Mouse (Mus musculus) erythroblast, embryonic 14.5 days (primary cell): ENCODE measurements around the gene Ankrd65.

Experiments used
- GATA1 ChIP-seq: IDR thresholded peaks from 2 replicates; pipeline ENCODE4 v1.6.1; 2012; ENCODE audit warnings: low read length, inconsistent platforms, mixed read lengths
- TAL1 ChIP-seq: IDR thresholded peaks from 3 replicates; pipeline ENCODE4 v1.6.1; 2012; ENCODE audit warnings: low read length, inconsistent platforms, mixed read lengths

DNA sequence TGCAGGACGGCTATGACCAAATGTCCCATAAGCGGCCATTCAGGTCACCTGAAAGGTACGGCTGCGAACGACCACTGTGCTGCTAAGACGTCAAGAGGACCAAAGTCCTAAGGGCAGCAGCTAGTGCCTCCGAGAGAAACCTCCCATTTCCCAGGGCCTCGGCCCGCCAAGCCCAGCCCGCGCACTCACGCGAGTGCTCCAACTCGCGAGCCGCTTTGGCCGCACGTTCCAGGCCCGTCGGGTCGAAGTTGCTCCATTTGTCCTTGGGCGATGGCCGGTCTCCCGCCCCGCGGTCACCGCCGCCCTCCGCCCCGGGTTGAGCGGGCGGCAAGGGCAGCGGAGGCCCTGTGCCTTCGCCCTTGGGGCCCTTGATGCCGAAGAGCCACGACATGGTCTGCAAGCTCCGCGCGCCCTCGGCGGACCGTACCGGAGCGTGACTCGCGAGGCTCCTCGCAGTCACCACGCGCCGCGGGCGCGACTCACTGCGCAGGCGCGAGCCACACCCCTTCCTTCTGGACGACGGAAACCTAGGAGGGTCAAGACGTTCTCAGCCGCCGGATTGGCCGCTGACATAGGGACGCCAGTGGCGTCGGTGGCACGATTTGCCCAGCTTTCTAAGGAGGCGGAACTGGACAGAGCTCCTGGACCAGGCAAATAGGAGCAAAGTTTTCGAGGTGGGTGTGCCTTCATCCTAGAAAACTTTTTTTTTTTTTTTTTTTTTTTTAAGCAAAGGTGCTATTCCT lies 29.5 kb upstream of the Ankrd65 start, which contains the start of gene Atad3a:
- TF ChIP-seq GATA1 (no peak), TAL1 (no peak)
